Comparison of ENCODE assay signal across 9 mouse cellular contexts in genomic region chr19:37697651-37698272, GRCm38 (mm10). TPM values are rescaled to one million over a fixed set of nuclear protein-coding genes. Genes with fewer than 3 reads are reported as not detected.
DNase-seq lines count a peak whose midpoint lies in the region; TF ChIP-seq lines count a peak whose summit lies in the region.
"Had no signal": no experiment of that assay in that cellular context is flagged by ENCODE, and none has a peak within 500 bp of the region (broad histone marks: within the 10 kb centered on the region; RNA-seq: fewer than 3 reads in every experiment).

Cyp26a1 (plus strand) TSS chr19:37697798.

- intact Hi-C loops in heart, postnatal 36 days (cut with DNase I): no loop called here

- peak; percentile 74 for DNase-seq in heart, adult 11 months
- no peak for DNase-seq in heart, postnatal 36 days
- peak; percentile 60 for DNase-seq in embryo, embryonic 9.5 days (ENCODE audit: extremely low spot score)
- peak; percentile 33 for DNase-seq in kidney, adult 9 months
- no peak for DNase-seq in cerebellum, postnatal 25 days
- DNase-seq in natural killer cell, adult 2 months (ENCODE audit: low spot score in 2 of 2): no peak
- DNase-seq in T-cell, adult 2 months (ENCODE audit: low spot score): no peak

- no peak for TF ChIP-seq POLR2A in myocyte (IDR thresholded peaks at IDR 0.05; ENCODE audit: insufficient read length, low read depth)

- H3K27me3 ChIP-seq in myocyte (ENCODE audit: control insufficient read depth, insufficient read depth, insufficient read length): peaks cover 15% of the 10 kb centered on the region

- H3K4me2 ChIP-seq in myocyte (ENCODE audit: low read depth): peak within 1 kb of the TSS; percentile 55

- H3K36me3 ChIP-seq in myocyte (ENCODE audit: control insufficient read depth, insufficient read depth): no peaks in the 10 kb centered on the region

- no peak within 1 kb of the TSS for H3ac ChIP-seq in myocyte (ENCODE audit: control insufficient read depth, insufficient read length)

- no peaks in the 10 kb centered on the region for H3K79me2 ChIP-seq in myocyte (ENCODE audit: control insufficient read depth, insufficient read depth)

- no peak within 1 kb of the TSS for H3K4me3 ChIP-seq in myocyte
- H3K4me3 ChIP-seq: erythroblast, embryonic 14.5 days had no signal

TF ChIP-seq in myocyte, 11 proteins besides CTCF, POLR2A, EP300 and RAD21:
- TF ChIP-seq SRF (IDR thresholded peaks at IDR 0.05; ENCODE audit: control insufficient read depth, insufficient read length, low read depth) (no peak), MYOD1 (IDR thresholded peaks at IDR 0.05; ENCODE audit: control insufficient read depth in 1 of 3, insufficient read length in 2 of 3, low read depth in 2 of 3) (peak in 1 of 3 experiments; percentile 9), POLR2AphosphoS2 (IDR thresholded peaks at IDR 0.05; ENCODE audit: insufficient read length, low read depth) (no peak), TCF12 (IDR thresholded peaks at IDR 0.05; ENCODE audit: insufficient read depth, poor library complexity, severe bottlenecking) (no peak)

RNA-seq across cellular contexts. Expression of gene Cyp26a1, which starts in this region (rescaled TPM):
- total RNA-seq in heart, postnatal 36 days (2021): not detected
- polyA plus RNA-seq in myocyte (2012; fragmentation: generic; extraction: Trizol): 0.35 TPM
- polyA plus RNA-seq: erythroblast, embryonic 14.5 days had no signal

Comparison
In these comparisons a context has a peak if more than half of its experiments do, and no peak if none do; other contexts are left out.
1. DNase-seq: peak in heart, adult 11 months (single experiment), embryo, embryonic 9.5 days (single experiment) and kidney, adult 9 months (single experiment); none in heart, postnatal 36 days (0 of 2), cerebellum, postnatal 25 days (0 of 2), natural killer cell, adult 2 months (0 of 2) and T-cell, adult 2 months (single experiment).